In the genomic region with DNA sequence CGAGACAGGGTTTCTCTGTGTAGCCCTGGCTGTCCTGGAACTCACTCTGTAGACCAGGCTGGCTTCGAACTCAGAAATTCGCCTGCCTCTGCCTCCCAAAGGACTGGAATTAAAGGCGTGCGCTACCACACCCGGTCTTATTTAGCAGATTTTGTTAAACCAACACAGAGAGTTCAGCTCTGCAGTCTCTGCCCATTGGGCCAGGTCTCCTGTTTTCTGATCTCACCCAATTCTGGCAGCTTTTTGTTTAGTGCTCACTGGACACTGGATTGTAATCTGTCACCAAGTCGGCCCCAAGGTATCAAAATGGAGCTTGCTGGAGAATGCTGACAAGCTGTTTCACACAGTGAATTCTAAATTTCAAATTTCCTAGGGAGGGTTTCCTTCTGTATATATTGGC, we compare ENCODE assay signal across 50 mouse cellular contexts. TPM values are rescaled to one million over a fixed set of nuclear protein-coding genes. Genes with fewer than 3 reads are reported as not detected.
"Had no signal": no experiment of that assay in that cellular context is flagged by ENCODE, and none has a peak within 500 bp of the region (broad histone marks: within the 10 kb centered on the region; RNA-seq: fewer than 3 reads in every experiment).

No protein-coding gene starts in this region.

- DNase-seq: heart, postnatal 10 days; heart, postnatal 14 days; heart, postnatal 36 days; kidney, adult 11 months; kidney, adult 18-20 months; kidney, adult 2 months; kidney, adult 8-10 months; kidney, adult 9 months; kidney, postnatal 10 days; kidney, postnatal 14 days; kidney, postnatal 25 days; kidney, postnatal 36 days; kidney, postnatal 4 days; layer of hippocampus, adult 9-11 months; layer of hippocampus, postnatal 36 days had no signal

- H3K4me3 ChIP-seq: heart, embryonic 10.5 days; heart, embryonic 12.5 days; heart, embryonic 13.5 days; heart, embryonic 15.5 days; hindbrain, embryonic 10.5 days; hindbrain, embryonic 12.5 days; hindbrain, embryonic 13.5 days; hindbrain, embryonic 15.5 days; intestine, embryonic 15.5 days; kidney, embryonic 15.5 days; layer of hippocampus, adult 2 months had no signal

- H3K27ac ChIP-seq: heart, embryonic 10.5 days; heart, embryonic 13.5 days; heart, embryonic 15.5 days; hindbrain, embryonic 10.5 days; hindbrain, embryonic 12.5 days; hindbrain, embryonic 13.5 days; hindbrain, embryonic 14.5 days; hindbrain, embryonic 15.5 days; hindbrain, postnatal 0 days; kidney, postnatal 0 days; layer of hippocampus, adult 2 months had no signal

- H3K9ac ChIP-seq: heart, embryonic 12.5 days; heart, embryonic 15.5 days; hindbrain, embryonic 12.5 days; hindbrain, embryonic 14.5 days; hindbrain, embryonic 15.5 days; intestine, embryonic 15.5 days; kidney, embryonic 15.5 days had no signal

- H3K27me3 ChIP-seq: heart, embryonic 12.5 days; heart, embryonic 13.5 days; heart, embryonic 15.5 days; hindbrain, embryonic 12.5 days; hindbrain, embryonic 15.5 days; intestine, embryonic 15.5 days; kidney, embryonic 15.5 days had no signal

- H3K36me3 ChIP-seq: heart, embryonic 10.5 days; heart, embryonic 12.5 days; heart, embryonic 13.5 days; heart, embryonic 15.5 days; hindbrain, embryonic 10.5 days; hindbrain, embryonic 12.5 days; hindbrain, embryonic 13.5 days; hindbrain, embryonic 15.5 days; intestine, embryonic 15.5 days; kidney, embryonic 15.5 days had no signal

RNA-seq across cellular contexts. Expression of a gene that starts 21.0 kb away (rescaled TPM):
- total RNA-seq: heart, postnatal 10 days; heart, postnatal 14 days; heart, postnatal 25 days; heart, postnatal 36 days; hematopoietic stem cell, adult 5-6 weeks; hindbrain, postnatal 0 days; layer of hippocampus, adult 18-20 months; layer of hippocampus, adult 2 months; layer of hippocampus, adult 8-10 months; layer of hippocampus, postnatal 10 days; layer of hippocampus, postnatal 14 days; layer of hippocampus, postnatal 25 days; layer of hippocampus, postnatal 36 days; left cerebral cortex, adult 18-20 months had no signal
- polyA plus RNA-seq: heart, embryonic 10.5 days; heart, embryonic 11.5 days; heart, embryonic 12.5 days; heart, embryonic 13.5 days; heart, embryonic 14.5 days; heart, embryonic 15.5 days; heart, embryonic 16.5 days; heart, postnatal 0 days; hindbrain, embryonic 10.5 days; hindbrain, embryonic 11.5 days; hindbrain, embryonic 12.5 days; hindbrain, embryonic 13.5 days; hindbrain, embryonic 14.5 days; hindbrain, embryonic 15.5 days; hindbrain, embryonic 16.5 days; hindbrain, postnatal 0 days; inflammation-experienced regulatory T-cells, adult 6 months; intestine, embryonic 14.5 days; intestine, embryonic 15.5 days; intestine, embryonic 16.5 days; intestine, postnatal 0 days; kidney, adult 2 months; kidney, embryonic 14.5 days; kidney, embryonic 15.5 days; kidney, embryonic 16.5 days; kidney, postnatal 0 days; large intestine, adult 2 months had no signal

RNA-seq across cellular contexts. Expression of a gene that starts 32.5 kb away (rescaled TPM):
- polyA plus RNA-seq: inflammation-experienced regulatory T-cells, adult 6 months had no signal
